Mouse (Mus musculus) mature B cell (primary cell): Measurements from ENCODE around the gene Zfp91.
"Not testable (repeated sequence)": the region's sequence is repeated elsewhere in the genome, so short reads cannot be mapped to it uniquely, and the experiment has no call there.

ENCODE experiments used
- in situ Hi-C: fragments of 300-500 bp; cut with MboI; formaldehyde crosslinking; loops from 2 replicates; pipeline ENCODE4 v1.14.3; 2019

Gene Zfp91

GRCm38 (mm10) chr19:12794056-12795044, 1.6 kb downstream of the Zfp91 start:
- in situ Hi-C loops: loop anchor here (10.0 kb wide), 2 partner anchors 230 to 360 kb away; no protein-coding TSS in a partner anchor

GRCm38 (mm10) chr19:12792374-12792773, 3.6 kb downstream of the Zfp91 start:
- in situ Hi-C loops: loop anchor here (10.0 kb wide), 2 partner anchors 228 to 358 kb away; no protein-coding TSS in a partner anchor

- in situ Hi-C loops: no loop called here
Observed at GRCm38 (mm10) chr19:12787721-12788120, 8.2 kb downstream of the Zfp91 start.

GRCm38 (mm10) chr19:12786803-12787395, 9.0 kb downstream of the Zfp91 start:
- in situ Hi-C loops: no loop called here

GRCm38 (mm10) chr19:12780437-12780836, 15.5 kb downstream of the Zfp91 start:
- in situ Hi-C loops: no loop called here

- in situ Hi-C loops: no loop called here
Observed at GRCm38 (mm10) chr19:12770888-12771287, 25.0 kb downstream of the Zfp91 start.

- in situ Hi-C loops: no loop called here
Observed at GRCm38 (mm10) chr19:12765308-12765707, 30.6 kb downstream of the Zfp91 start, which contains the start of gene Cntf. Gene Cntf, minus strand, starts transcription at chr19:12765632.

- in situ Hi-C loops: no loop called here
Observed at GRCm38 (mm10) chr19:12762212-12763130, 33.5 kb downstream of the Zfp91 start.

GRCm38 (mm10) chr19:12759656-12760055, 36.3 kb downstream of the Zfp91 start:
- in situ Hi-C loops: no loop called here

- in situ Hi-C loops: no loop called here
Observed at GRCm38 (mm10) chr19:12758936-12759478, 36.9 kb downstream of the Zfp91 start.

GRCm38 (mm10) chr19:12756286-12756685, 39.6 kb downstream of the Zfp91 start:
- in situ Hi-C loops: no loop called here

- in situ Hi-C loops: no loop called here
Observed at GRCm38 (mm10) chr19:12731950-12732349, 64.0 kb downstream of the Zfp91 start.

GRCm38 (mm10) chr19:12731036-12731435, 64.9 kb downstream of the Zfp91 start:
- in situ Hi-C loops: no loop called here

- in situ Hi-C loops: no loop called here
Observed at GRCm38 (mm10) chr19:12725851-12726250, 70.1 kb downstream of the Zfp91 start.

GRCm38 (mm10) chr19:12722308-12722707, 73.6 kb downstream of the Zfp91 start:
- in situ Hi-C loops: no loop called here

- in situ Hi-C loops: not testable (repeated sequence)
Observed at GRCm38 (mm10) chr19:12721596-12721995, 74.3 kb downstream of the Zfp91 start.

GRCm38 (mm10) chr19:12720919-12721318, 75.0 kb downstream of the Zfp91 start:
- in situ Hi-C loops: not testable (repeated sequence)

- in situ Hi-C loops: no loop called here
Observed at GRCm38 (mm10) chr19:12720463-12720862, 75.5 kb downstream of the Zfp91 start.

- in situ Hi-C loops: no loop called here
Observed at GRCm38 (mm10) chr19:12719189-12719588, 76.7 kb downstream of the Zfp91 start.
